Mouse (Mus musculus) hindbrain, embryonic 12.5 days (tissue): ENCODE measurements around the gene Slc15a1. TPM values are rescaled to one million over a fixed set of nuclear protein-coding genes. Genes with fewer than 3 reads are reported as not detected.

Experiments
- ATAC-seq: fragments of 200-750 bp; cut with Nextera tagmentation; 2 replicates; pipeline ENCODE4 v1.8.0; 2017; ENCODE audit warnings: moderate TSS enrichment; ENCODE audit not compliant: low FRiP score
- H3K27ac ChIP-seq: fragments of 300-500 bp; sonication (generic); 2 replicates; pipeline ENCODE4 v1.5.1; 2016; ENCODE audit warnings: mild to moderate bottlenecking
- H3K27me3 ChIP-seq: fragments of 300-500 bp; sonication (generic); 2 replicates; pipeline ENCODE4 v1.6.1; 2016; ENCODE audit warnings: mild to moderate bottlenecking
- H3K36me3 ChIP-seq: fragments of 300-500 bp; sonication (generic); 2 replicates; pipeline ENCODE4 v1.6.1; 2016; ENCODE audit warnings: mild to moderate bottlenecking
- H3K4me1 ChIP-seq: fragments of 300-500 bp; sonication (generic); 2 replicates; pipeline ENCODE4 v1.6.1; 2016
- H3K4me2 ChIP-seq: fragments of 300-500 bp; sonication (generic); replicated peaks from 2 replicates; pipeline ENCODE4 v1.6.1; 2016; ENCODE audit warnings: mild to moderate bottlenecking
- H3K4me3 ChIP-seq: fragments of 300-500 bp; sonication (generic); 2 replicates; pipeline ENCODE4 v1.5.1; 2016; ENCODE audit warnings: mild to moderate bottlenecking
- H3K9ac ChIP-seq: fragments of 300-500 bp; sonication (generic); 2 replicates; pipeline ENCODE4 v1.6.1; 2016; ENCODE audit warnings: mild to moderate bottlenecking, moderate library complexity
- H3K9me3 ChIP-seq: fragments of 300-500 bp; sonication (generic); replicated peaks from 2 replicates; pipeline ENCODE4 v1.6.1; 2016; ENCODE audit warnings: mild to moderate bottlenecking
- WGBS: fragments of 180-500 bp; shearing (Covaris S2); methylation state at CpG from one replicate; pipeline ENCODE4 v1.1.7; 2016; 5-methylcytosine and 5-hydroxymethylcytosine counted together
- polyA plus RNA-seq: library from polyadenylated mRNA; unstranded; fragments of >200 nt; fragmentation: Nextera tagmentation; extraction: Ambion mirVana; gene quantifications from 2 replicates; pipeline ENCODE4 v1.2.1, GENCODE M21; 2016

Slc15a1 gene
- polyA plus RNA-seq, 1 experiment from 2014 or later, result 0.49 TPM

DNA sequence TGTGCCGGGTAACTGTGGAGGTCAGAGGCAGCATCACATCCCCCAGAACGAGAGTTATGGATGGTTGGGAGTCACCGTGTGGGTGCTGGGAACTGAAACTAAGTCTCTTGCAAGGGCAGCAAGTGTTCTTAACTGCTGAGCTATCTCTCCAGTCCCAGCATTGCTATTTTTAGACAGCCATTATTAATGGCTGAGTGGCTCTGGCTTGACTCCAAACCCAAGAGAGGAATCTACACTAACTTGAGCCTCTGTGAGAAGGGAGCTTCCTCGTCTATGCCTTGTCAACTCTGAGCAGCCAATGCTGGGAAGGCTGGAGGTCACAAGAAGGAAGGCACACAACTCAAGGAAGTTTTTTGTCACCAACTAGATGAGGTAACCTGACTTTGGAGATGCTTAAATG, 16.7 kb upstream of the Slc15a1 start:
- ATAC-seq, result no peak
- WGBS, result 88% methylated on average over 4 of the region's 4 CpGs
- H3K4me3 ChIP-seq, result no peak overlapping the region
- no peak overlapping the region for H3K27ac ChIP-seq
- H3K9ac ChIP-seq, result no peak overlapping the region
- no peaks in the 10 kb centered on the region for H3K27me3 ChIP-seq
- no peaks in the 10 kb centered on the region for H3K4me1 ChIP-seq
- H3K4me2 ChIP-seq, result no peak overlapping the region
- H3K9me3 ChIP-seq, result no peaks in the 10 kb centered on the region
- no peaks in the 10 kb centered on the region for H3K36me3 ChIP-seq

DNA sequence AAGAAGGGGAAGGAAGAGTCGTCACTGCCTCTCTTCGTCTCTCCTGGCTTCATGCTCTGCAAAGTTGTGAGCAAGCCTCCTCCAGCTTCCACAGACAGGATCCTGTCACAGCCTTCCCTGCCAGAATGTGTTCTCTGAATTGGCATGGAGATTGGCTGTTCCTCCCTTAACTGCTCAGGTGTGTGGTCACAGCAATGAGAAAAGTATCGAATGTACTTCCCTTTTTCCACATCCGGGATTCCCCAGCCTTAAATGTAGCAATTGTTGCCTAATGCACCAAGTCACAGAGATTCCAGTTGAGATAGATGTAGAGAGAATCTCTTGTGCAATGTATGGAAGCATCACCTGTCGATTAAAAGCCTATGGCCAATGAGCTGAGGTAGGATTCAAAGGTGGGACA, 11.8 kb upstream of the Slc15a1 start:
- Histone ChIP-seq H3K9me3 (no peaks in the 10 kb centered on the region), H3K4me3 (no peak overlapping the region), H3K9ac (no peak overlapping the region), H3K4me1 (no peaks in the 10 kb centered on the region), H3K36me3 (no peaks in the 10 kb centered on the region), H3K27me3 (no peaks in the 10 kb centered on the region), H3K4me2 (no peak overlapping the region), H3K27ac (no peak overlapping the region)
- ATAC-seq, result no peak
- 92% methylated on average over 5 of the region's 5 CpGs for WGBS

DNA sequence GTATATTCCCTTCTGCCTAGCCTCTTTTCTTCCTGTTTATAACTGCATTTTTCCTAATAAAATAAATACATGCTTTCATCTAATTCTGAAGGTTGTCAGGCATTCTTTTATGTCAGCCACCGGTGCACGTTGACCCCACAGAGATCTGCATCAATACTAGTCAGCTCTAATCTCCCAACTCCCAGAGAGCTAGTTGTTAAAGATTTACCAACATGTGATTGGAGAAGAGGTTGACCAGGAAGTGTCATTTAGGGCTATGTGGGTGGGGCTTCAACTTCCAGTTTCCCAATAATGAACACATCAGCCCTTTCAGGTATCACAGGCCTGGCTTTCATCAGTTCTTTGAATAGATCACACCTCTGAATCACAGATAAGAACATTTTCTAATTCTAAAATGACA, 3.9 kb upstream of the Slc15a1 start:
- no peak overlapping the region for H3K27ac ChIP-seq
- peaks cover 33% of the 10 kb centered on the region for H3K27me3 ChIP-seq
- no peaks in the 10 kb centered on the region for H3K9me3 ChIP-seq
- WGBS, result 85% methylated on average over 2 of the region's 2 CpGs
- no peak overlapping the region for H3K4me3 ChIP-seq
- no peak for ATAC-seq
- no peak overlapping the region for H3K4me2 ChIP-seq
- peaks cover 6% of the 10 kb centered on the region for H3K4me1 ChIP-seq
- H3K9ac ChIP-seq, result no peak overlapping the region
- H3K36me3 ChIP-seq, result no peaks in the 10 kb centered on the region

DNA sequence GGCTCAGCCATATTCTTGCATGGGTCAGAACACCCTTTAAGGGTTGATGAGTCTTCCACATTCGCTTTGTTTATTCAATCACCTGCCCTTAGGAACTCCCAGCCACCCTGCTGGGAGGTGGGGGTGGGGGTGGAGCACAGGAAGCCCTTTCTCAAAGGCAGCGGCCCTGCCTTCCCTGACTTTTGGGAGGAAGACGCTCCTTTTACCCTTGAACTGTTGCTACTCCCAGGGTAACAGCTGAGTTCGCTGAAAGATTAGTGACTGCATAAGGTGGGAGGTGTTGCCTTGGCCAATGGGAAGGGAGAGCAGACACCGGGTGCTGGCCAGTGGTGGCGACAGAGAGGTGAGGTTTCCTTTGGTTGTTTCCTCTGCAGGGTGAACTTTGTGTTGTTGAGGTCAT, 1.3 kb upstream of the Slc15a1 start:
- 14% methylated on average over 6 of the region's 6 CpGs for WGBS
- no peak for ATAC-seq
- Histone ChIP-seq H3K27ac (no peak overlapping the region), H3K9ac (no peak overlapping the region), H3K9me3 (no peaks in the 10 kb centered on the region), H3K27me3 (peaks cover 47% of the 10 kb centered on the region), H3K4me2 (no peak overlapping the region), H3K4me1 (peaks cover 6% of the 10 kb centered on the region), H3K36me3 (no peaks in the 10 kb centered on the region), H3K4me3 (no peak overlapping the region)

DNA sequence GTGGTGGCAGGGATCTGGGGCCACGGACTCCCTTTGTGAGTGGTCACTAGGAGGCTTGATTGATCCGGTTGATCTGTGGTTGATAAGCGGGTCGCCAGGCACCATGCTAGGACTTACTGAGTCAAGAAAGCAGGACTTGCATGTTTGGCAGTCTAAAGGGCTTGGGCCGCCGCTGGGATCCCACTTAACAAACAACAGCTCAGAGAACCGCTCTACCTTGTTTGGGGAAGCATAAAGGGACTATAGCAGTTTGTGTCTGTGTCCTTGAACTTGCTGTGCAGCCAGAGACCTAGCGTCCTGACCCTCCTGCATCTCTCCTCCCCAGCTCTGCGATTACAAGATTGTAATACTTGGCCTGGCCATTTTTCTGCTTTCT, 421 bp upstream of the Slc15a1 start:
- H3K9ac ChIP-seq, result no peak overlapping the region
- peaks cover 6% of the 10 kb centered on the region for H3K4me1 ChIP-seq
- H3K4me2 ChIP-seq, result peak overlapping the region; percentile 35
- no peak for ATAC-seq
- H3K4me3 ChIP-seq, result no peak overlapping the region
- H3K9me3 ChIP-seq, result no peaks in the 10 kb centered on the region
- H3K27ac ChIP-seq, result no peak overlapping the region
- 24% methylated on average over 9 of the region's 9 CpGs for WGBS
- no peaks in the 10 kb centered on the region for H3K36me3 ChIP-seq
- peaks cover 47% of the 10 kb centered on the region for H3K27me3 ChIP-seq

DNA sequence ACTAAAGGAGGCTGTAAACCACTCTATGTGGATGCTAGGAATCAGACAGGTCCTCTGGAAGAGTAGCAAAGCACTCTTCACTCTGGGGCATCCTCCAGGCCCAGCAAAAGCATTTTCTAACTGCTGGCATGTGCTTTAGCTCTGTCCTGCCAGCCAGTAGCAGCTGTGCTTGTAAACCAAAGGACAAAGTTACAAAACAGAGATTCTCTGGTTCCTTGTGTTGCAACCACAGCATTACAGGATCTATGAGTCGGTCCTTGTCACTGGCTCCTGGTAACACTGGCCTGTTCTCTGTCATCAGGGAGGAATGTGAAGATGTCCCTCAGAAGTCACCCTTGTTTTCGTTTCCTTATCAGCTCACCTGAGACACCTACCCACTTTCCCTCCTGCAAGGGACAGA, 4.5 kb downstream of the Slc15a1 start:
- H3K4me3 ChIP-seq, result no peak overlapping the region
- peaks cover 6% of the 10 kb centered on the region for H3K4me1 ChIP-seq
- H3K4me2 ChIP-seq, result no peak overlapping the region
- WGBS, result 78% methylated on average over 2 of the region's 2 CpGs
- H3K36me3 ChIP-seq, result no peaks in the 10 kb centered on the region
- H3K27ac ChIP-seq, result no peak overlapping the region
- no peak for ATAC-seq
- no peak overlapping the region for H3K9ac ChIP-seq
- H3K9me3 ChIP-seq, result no peaks in the 10 kb centered on the region
- H3K27me3 ChIP-seq, result peaks cover 33% of the 10 kb centered on the region

DNA sequence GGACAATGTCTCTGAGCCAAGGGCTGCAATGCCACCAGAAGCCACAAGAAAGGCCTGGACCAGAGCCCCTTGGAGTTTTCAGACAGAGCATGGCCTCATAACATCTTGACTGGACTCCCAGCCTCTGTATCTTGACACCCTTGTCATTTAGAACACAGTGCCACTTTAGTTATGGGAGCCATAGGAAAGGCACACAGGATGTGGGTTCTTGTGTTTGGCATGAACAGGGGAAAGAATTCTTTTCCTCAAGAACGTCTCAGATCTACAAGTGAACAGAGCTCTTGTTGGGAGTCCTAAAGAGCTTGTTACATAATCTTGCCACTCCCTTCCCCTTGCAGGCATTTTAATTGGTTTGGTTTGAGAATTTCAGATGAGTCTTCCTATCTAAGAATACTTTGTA, 5.3 kb downstream of the Slc15a1 start:
- 84% methylated on average over 1 of the region's 1 CpGs for WGBS
- Histone ChIP-seq H3K9me3 (no peaks in the 10 kb centered on the region), H3K4me3 (no peak overlapping the region), H3K27me3 (peaks cover 25% of the 10 kb centered on the region), H3K36me3 (no peaks in the 10 kb centered on the region), H3K4me1 (no peaks in the 10 kb centered on the region; the same call in 1 of the 2 replicates), H3K9ac (no peak overlapping the region), H3K4me2 (no peak overlapping the region), H3K27ac (no peak overlapping the region)
- no peak for ATAC-seq

DNA sequence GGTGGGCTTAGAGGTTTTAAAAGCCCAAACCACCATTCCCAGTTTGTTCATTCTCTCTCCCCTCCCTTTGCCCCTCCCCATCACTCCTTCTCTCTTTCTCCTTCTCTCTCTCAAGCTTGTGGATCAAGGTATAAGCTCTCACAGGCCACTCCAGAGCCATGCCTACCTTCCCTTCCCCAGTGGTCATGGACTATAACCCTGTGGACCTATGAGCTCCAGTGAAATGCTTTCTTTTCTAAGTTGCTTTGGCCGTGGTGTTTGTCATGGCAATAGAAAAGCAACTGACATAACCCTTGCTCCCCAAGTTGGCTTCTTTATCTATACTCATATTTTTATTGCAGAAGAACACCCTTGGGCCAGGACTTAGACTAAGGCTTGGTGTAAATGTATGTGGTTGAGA, 7.3 kb downstream of the Slc15a1 start:
- no peaks in the 10 kb centered on the region for H3K36me3 ChIP-seq
- ATAC-seq, result no peak
- H3K27me3 ChIP-seq, result peaks cover 10% of the 10 kb centered on the region; the same call in 1 of the 2 replicates
- H3K9ac ChIP-seq, result no peak overlapping the region
- 82% methylated on average over 1 of the region's 1 CpGs for WGBS
- no peaks in the 10 kb centered on the region for H3K4me1 ChIP-seq
- H3K4me2 ChIP-seq, result no peak overlapping the region
- H3K27ac ChIP-seq, result no peak overlapping the region
- no peak overlapping the region for H3K4me3 ChIP-seq
- H3K9me3 ChIP-seq, result no peaks in the 10 kb centered on the region

DNA sequence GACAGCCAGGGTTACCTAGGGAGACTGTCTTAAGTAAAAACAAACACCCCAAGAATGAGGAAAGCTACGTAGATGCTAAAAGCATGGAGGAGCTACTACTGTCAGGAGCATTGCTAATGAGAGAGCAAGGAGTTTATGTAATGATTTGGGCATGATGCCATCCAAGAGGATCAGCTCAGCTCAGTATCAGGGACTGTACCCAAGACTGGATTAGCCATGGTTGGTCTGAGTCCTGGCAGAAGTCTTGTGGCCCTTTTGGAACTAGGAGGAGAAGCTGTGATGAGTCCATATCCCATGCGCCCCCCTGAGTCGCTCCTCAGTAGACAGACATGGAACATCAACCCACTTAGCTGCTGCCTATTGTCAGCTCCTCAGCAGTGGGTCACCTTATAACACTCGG, 9.3 kb downstream of the Slc15a1 start:
- Histone ChIP-seq H3K4me1 (peaks cover 4% of the 10 kb centered on the region; the same call in 1 of the 2 replicates), H3K27ac (no peak overlapping the region), H3K36me3 (no peaks in the 10 kb centered on the region), H3K27me3 (peaks cover 3% of the 10 kb centered on the region; the same call in 1 of the 2 replicates), H3K9ac (no peak overlapping the region), H3K4me3 (no peak overlapping the region), H3K4me2 (no peak overlapping the region), H3K9me3 (no peaks in the 10 kb centered on the region)
- WGBS, result 84% methylated on average over 4 of the region's 4 CpGs
- ATAC-seq, result no peak

DNA sequence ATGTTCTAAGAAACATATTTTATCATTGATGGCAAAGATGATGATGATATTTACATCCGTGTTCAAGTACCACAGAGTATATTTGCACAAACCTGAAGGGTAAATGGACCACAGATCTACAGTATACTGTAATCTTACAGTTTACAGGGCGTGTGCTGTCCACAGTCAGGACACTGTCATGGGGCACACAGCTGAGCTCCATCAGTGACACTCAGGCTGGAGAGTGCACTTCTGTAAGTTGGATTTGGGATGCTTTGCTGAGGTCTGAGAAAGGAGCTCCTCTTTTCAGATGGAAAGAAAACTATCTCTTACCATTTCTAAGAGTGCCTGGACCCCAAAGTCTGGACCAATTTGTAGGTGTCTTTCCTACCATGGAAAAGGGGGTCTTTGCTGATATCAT, 9.9 kb downstream of the Slc15a1 start:
- Histone ChIP-seq H3K9ac (no peak overlapping the region), H3K27ac (no peak overlapping the region), H3K36me3 (no peaks in the 10 kb centered on the region), H3K4me2 (no peak overlapping the region), H3K4me1 (peaks cover 4% of the 10 kb centered on the region; the same call in 1 of the 2 replicates), H3K27me3 (peaks cover 3% of the 10 kb centered on the region; the same call in 1 of the 2 replicates), H3K9me3 (no peaks in the 10 kb centered on the region), H3K4me3 (no peak overlapping the region)
- WGBS, result 89% methylated on average over 2 of the region's 2 CpGs
- no peak for ATAC-seq

DNA sequence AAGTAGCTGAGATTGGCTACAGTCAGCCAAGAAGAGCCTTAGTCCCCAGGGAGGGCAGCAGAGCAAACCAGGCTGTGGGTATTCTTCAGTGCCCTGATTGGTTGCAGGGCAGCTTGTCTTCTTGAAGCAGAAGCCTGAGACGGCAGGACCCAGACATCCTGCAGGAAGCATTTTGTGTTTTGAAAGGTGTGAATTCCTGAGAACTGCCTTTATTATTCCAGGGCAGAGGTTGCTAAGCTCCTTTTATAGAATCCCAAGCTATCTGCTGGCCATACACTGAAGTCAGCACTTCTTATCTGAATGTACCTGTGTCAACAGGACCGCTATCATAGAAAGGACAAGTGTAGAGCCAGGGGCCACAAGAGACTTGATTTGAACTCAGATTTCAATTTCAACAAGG, 10.8 kb downstream of the Slc15a1 start:
- H3K27ac ChIP-seq, result no peak overlapping the region

DNA sequence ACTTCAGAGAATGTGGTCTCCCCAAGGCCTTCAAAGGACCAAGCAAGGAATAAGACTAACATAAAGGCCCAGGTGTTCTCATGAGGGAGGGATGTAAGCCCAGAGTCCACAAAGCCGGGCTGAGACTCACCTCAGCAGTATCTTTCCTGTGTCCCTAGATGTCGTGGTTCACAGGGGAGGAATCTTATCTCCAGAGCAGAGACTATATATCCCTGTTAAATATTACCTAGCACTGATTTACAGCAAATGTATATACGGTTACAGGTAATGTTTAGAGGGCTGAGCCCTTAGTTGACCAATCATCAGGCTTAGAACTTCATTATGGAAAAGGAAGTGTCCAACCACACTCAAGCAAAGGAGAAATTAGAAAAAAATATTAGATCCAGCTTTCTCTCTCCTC, 11.3 kb downstream of the Slc15a1 start:
- no peaks in the 10 kb centered on the region for H3K9me3 ChIP-seq
- H3K36me3 ChIP-seq, result no peaks in the 10 kb centered on the region
- no peak for ATAC-seq
- WGBS, result 82% methylated on average over 3 of the region's 3 CpGs
- H3K4me3 ChIP-seq, result no peak overlapping the region
- peaks cover 3% of the 10 kb centered on the region; the same call in 1 of the 2 replicates for H3K27me3 ChIP-seq
- peaks cover 4% of the 10 kb centered on the region; the same call in 1 of the 2 replicates for H3K4me1 ChIP-seq
- no peak overlapping the region for H3K9ac ChIP-seq
- no peak overlapping the region for H3K27ac ChIP-seq
- H3K4me2 ChIP-seq, result no peak overlapping the region

More for the DNA sequence above, 10.8 kb downstream of the Slc15a1 start:
- H3K27me3 ChIP-seq, result peaks cover 3% of the 10 kb centered on the region; the same call in 1 of the 2 replicates
- no peak overlapping the region for H3K4me3 ChIP-seq
- H3K36me3 ChIP-seq, result no peaks in the 10 kb centered on the region
- no peak for ATAC-seq
- no peak overlapping the region for H3K9ac ChIP-seq
- no peaks in the 10 kb centered on the region for H3K9me3 ChIP-seq
- H3K4me2 ChIP-seq, result no peak overlapping the region
- H3K4me1 ChIP-seq, result peaks cover 4% of the 10 kb centered on the region; the same call in 1 of the 2 replicates
- WGBS, result 71% methylated on average over 2 of the region's 2 CpGs

DNA sequence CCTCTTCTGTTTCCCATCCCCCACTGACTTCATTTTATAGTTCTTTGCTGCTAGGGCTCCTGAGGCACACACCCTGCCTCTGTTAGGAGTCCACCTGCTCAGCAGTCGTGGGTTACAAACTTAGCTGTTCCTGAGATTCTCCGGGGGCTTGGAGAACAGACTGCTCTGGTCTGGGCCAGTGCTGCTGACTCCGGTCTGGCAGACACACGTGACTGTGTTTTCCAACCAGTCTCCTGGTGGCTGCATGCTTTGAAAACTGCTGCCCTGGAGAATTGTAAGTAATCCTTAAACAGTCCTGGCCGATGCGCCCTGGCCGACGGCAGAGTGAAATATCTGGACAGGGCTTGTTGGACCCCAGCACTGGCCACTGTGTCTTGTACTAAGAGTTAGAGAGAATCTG, 12.7 kb downstream of the Slc15a1 start:
- Histone ChIP-seq H3K27me3 (peaks cover 2% of the 10 kb centered on the region; the same call in 1 of the 2 replicates), H3K4me1 (peaks cover 4% of the 10 kb centered on the region; the same call in 1 of the 2 replicates), H3K27ac (no peak overlapping the region), H3K36me3 (no peaks in the 10 kb centered on the region), H3K9me3 (no peaks in the 10 kb centered on the region), H3K4me3 (no peak overlapping the region), H3K9ac (no peak overlapping the region), H3K4me2 (no peak overlapping the region)
- WGBS, result 64% methylated on average over 8 of the region's 8 CpGs
- no peak for ATAC-seq
